Mouse (Mus musculus): Measurements from ENCODE around the gene Atrip. TPM values are rescaled to one million over a fixed set of nuclear protein-coding genes. Genes with fewer than 3 reads are reported as not detected.
A peak's percentile ranks its signal among the peaks of the same experiment; 100 is the strongest.

The Atrip gene
- total and polyA plus RNA-seq, 2 experiments from 2014 or later = 32.2 to 52.3 TPM

- H3K9me3 ChIP-seq (ENCODE audit: low read length) = no peaks in the 10 kb centered on the region
- H3K4me2 ChIP-seq (ENCODE audit: low read depth, low read length) = no peak overlapping the region
- whole genome bisulfite sequencing = 65% methylated on average over 6 of the region's 6 CpGs
- no peak for TF ChIP-seq CTCF (IDR thresholded peaks at IDR 0.05; ENCODE audit: low read depth)
- H3K9ac ChIP-seq (replicated peaks; ENCODE audit: low read length) = no peak overlapping the region
- no peak for ATAC-seq
- H3K27me3 ChIP-seq (ENCODE audit: insufficient read depth, low read length) = no peaks in the 10 kb centered on the region
- peaks cover 50% of the 10 kb centered on the region for H3K36me3 ChIP-seq (ENCODE audit: insufficient read depth, low read length)
- no peaks in the 10 kb centered on the region for H3K4me1 ChIP-seq (ENCODE audit: insufficient read depth, low read length)
- DNase-seq (ENCODE audit: low spot score) = no peak
- no peak overlapping the region for H3K4me3 ChIP-seq (ENCODE audit: low read length)
- no peak overlapping the region for H3K27ac ChIP-seq
Observed at GRCm38 (mm10) chr9:109107341-109107740, 33.4 kb upstream of the Atrip start.

- H3K27me3 ChIP-seq (ENCODE audit: insufficient read depth, low read length) = no peaks in the 10 kb centered on the region
- H3K4me2 ChIP-seq (ENCODE audit: low read depth, low read length) = no peak overlapping the region
- H3K9ac ChIP-seq (replicated peaks; ENCODE audit: low read length) = no peak overlapping the region
- WGBS = 90% methylated on average over 12 of the region's 12 CpGs
- H3K9me3 ChIP-seq (ENCODE audit: low read length) = no peaks in the 10 kb centered on the region
- no peak overlapping the region for H3K27ac ChIP-seq
- no peak overlapping the region for H3K4me3 ChIP-seq (ENCODE audit: low read length)
- DNase-seq (ENCODE audit: low spot score) (no peak), ATAC-seq (no peak)
- no peaks in the 10 kb centered on the region for H3K4me1 ChIP-seq (ENCODE audit: insufficient read depth, low read length)
- no peak for TF ChIP-seq CTCF (IDR thresholded peaks at IDR 0.05; ENCODE audit: low read depth)
- peaks cover 40% of the 10 kb centered on the region for H3K36me3 ChIP-seq (ENCODE audit: insufficient read depth, low read length)
Observed at GRCm38 (mm10) chr9:109105648-109106047, 31.7 kb upstream of the Atrip start.

- no peak overlapping the region for H3K4me3 ChIP-seq (ENCODE audit: low read length)
- no peak overlapping the region for H3K4me2 ChIP-seq (ENCODE audit: low read depth, low read length)
- H3K27ac ChIP-seq = peak overlapping the region; percentile 63; the same call in 1 of the 2 replicates
- H3K9ac ChIP-seq (replicated peaks; ENCODE audit: low read length) = no peak overlapping the region
- H3K9me3 ChIP-seq (ENCODE audit: low read length) = no peaks in the 10 kb centered on the region
- H3K27me3 ChIP-seq (ENCODE audit: insufficient read depth, low read length) = no peaks in the 10 kb centered on the region
- WGBS = 53% methylated on average over 12 of the region's 12 CpGs
- DNase-seq (ENCODE audit: low spot score) (peak; percentile 66), ATAC-seq (peak; percentile 57)
- peaks cover 33% of the 10 kb centered on the region for H3K36me3 ChIP-seq (ENCODE audit: insufficient read depth, low read length)
- no peaks in the 10 kb centered on the region for H3K4me1 ChIP-seq (ENCODE audit: insufficient read depth, low read length)
- no peak for TF ChIP-seq CTCF (IDR thresholded peaks at IDR 0.05; ENCODE audit: low read depth)
Observed at GRCm38 (mm10) chr9:109105011-109105410, 31.1 kb upstream of the Atrip start.

GRCm38 (mm10) chr9:109104083-109104482 is 30.2 kb upstream of the Atrip start:
- H3K4me1 ChIP-seq (ENCODE audit: insufficient read depth, low read length) = peaks cover 2% of the 10 kb centered on the region; the same call in 1 of the 2 replicates

GRCm38 (mm10) chr9:109103250-109103649 is 29.3 kb upstream of the Atrip start:
- Histone ChIP-seq H3K9ac (replicated peaks; ENCODE audit: low read length) (no peak overlapping the region), H3K4me1 (ENCODE audit: insufficient read depth, low read length) (peaks cover 8% of the 10 kb centered on the region; the same call in 1 of the 2 replicates), H3K9me3 (ENCODE audit: low read length) (no peaks in the 10 kb centered on the region), H3K27me3 (ENCODE audit: insufficient read depth, low read length) (no peaks in the 10 kb centered on the region), H3K27ac (peak overlapping the region; percentile 26; the same call in 1 of the 2 replicates), H3K36me3 (ENCODE audit: insufficient read depth, low read length) (peaks cover 16% of the 10 kb centered on the region; the same call in 1 of the 2 replicates), H3K4me3 (ENCODE audit: low read length) (no peak overlapping the region), H3K4me2 (ENCODE audit: low read depth, low read length) (no peak overlapping the region)
- TF ChIP-seq CTCF (IDR thresholded peaks at IDR 0.05; ENCODE audit: low read depth) = no peak
- DNase-seq (ENCODE audit: low spot score) = no peak
- WGBS = 66% methylated on average over 7 of the region's 7 CpGs
- no peak for ATAC-seq

More at GRCm38 (mm10) chr9:109104083-109104482, 30.2 kb upstream of the Atrip start:
- H3K27ac ChIP-seq = no peak overlapping the region
- H3K4me2 ChIP-seq (ENCODE audit: low read depth, low read length) = no peak overlapping the region
- H3K4me3 ChIP-seq (ENCODE audit: low read length) = no peak overlapping the region
- no peak for TF ChIP-seq CTCF (IDR thresholded peaks at IDR 0.05; ENCODE audit: low read depth)
- H3K27me3 ChIP-seq (ENCODE audit: insufficient read depth, low read length) = no peaks in the 10 kb centered on the region
- no peaks in the 10 kb centered on the region for H3K9me3 ChIP-seq (ENCODE audit: low read length)
- H3K9ac ChIP-seq (replicated peaks; ENCODE audit: low read length) = no peak overlapping the region
- WGBS = 87% methylated on average over 9 of the region's 9 CpGs
- no peak for ATAC-seq
- DNase-seq (ENCODE audit: low spot score) = no peak
- H3K36me3 ChIP-seq (ENCODE audit: insufficient read depth, low read length) = peaks cover 24% of the 10 kb centered on the region

- no peak for TF ChIP-seq CTCF (IDR thresholded peaks at IDR 0.05; ENCODE audit: low read depth)
- 88% methylated on average over 3 of the region's 3 CpGs for WGBS
- H3K36me3 ChIP-seq (ENCODE audit: insufficient read depth, low read length) = peaks cover 14% of the 10 kb centered on the region; the same call in 1 of the 2 replicates
Observed at GRCm38 (mm10) chr9:109102541-109102940, 28.6 kb upstream of the Atrip start.

GRCm38 (mm10) chr9:109101933-109102445 is 28.1 kb upstream of the Atrip start:
- no peak overlapping the region for H3K4me2 ChIP-seq (ENCODE audit: low read depth, low read length)
- no peak overlapping the region for H3K9ac ChIP-seq (replicated peaks; ENCODE audit: low read length)
- H3K27ac ChIP-seq = no peak overlapping the region
- H3K36me3 ChIP-seq (ENCODE audit: insufficient read depth, low read length) = peaks cover 14% of the 10 kb centered on the region; the same call in 1 of the 2 replicates
- 90% methylated on average over 5 of the region's 5 CpGs for WGBS
- no peaks in the 10 kb centered on the region for H3K9me3 ChIP-seq (ENCODE audit: low read length)
- H3K4me1 ChIP-seq (ENCODE audit: insufficient read depth, low read length) = peaks cover 18% of the 10 kb centered on the region; the same call in 1 of the 2 replicates
- no peak for TF ChIP-seq CTCF (IDR thresholded peaks at IDR 0.05; ENCODE audit: low read depth)
- H3K4me3 ChIP-seq (ENCODE audit: low read length) = no peak overlapping the region
- DNase-seq (ENCODE audit: low spot score) (no peak), ATAC-seq (no peak)
- no peaks in the 10 kb centered on the region for H3K27me3 ChIP-seq (ENCODE audit: insufficient read depth, low read length)

More at GRCm38 (mm10) chr9:109102541-109102940, 28.6 kb upstream of the Atrip start:
- no peak overlapping the region for H3K4me3 ChIP-seq (ENCODE audit: low read length)
- H3K27ac ChIP-seq = peak overlapping the region; percentile 26; the same call in 1 of the 2 replicates
- no peaks in the 10 kb centered on the region for H3K27me3 ChIP-seq (ENCODE audit: insufficient read depth, low read length)
- no peak overlapping the region for H3K9ac ChIP-seq (replicated peaks; ENCODE audit: low read length)
- peaks cover 14% of the 10 kb centered on the region; the same call in 1 of the 2 replicates for H3K4me1 ChIP-seq (ENCODE audit: insufficient read depth, low read length)
- no peak for ATAC-seq
- no peak for DNase-seq (ENCODE audit: low spot score)
- no peak overlapping the region for H3K4me2 ChIP-seq (ENCODE audit: low read depth, low read length)
- H3K9me3 ChIP-seq (ENCODE audit: low read length) = no peaks in the 10 kb centered on the region
